In genomic region chr3:103472598-103472997, GRCm38 (mm10) we compare ENCODE assay signal across 23 mouse cellular contexts.
A peak's percentile ranks its signal among the peaks of the same experiment; 100 is the strongest.
DNase-seq lines count a peak whose midpoint lies in the region; ATAC-seq lines count a peak whose summit lies in the region.
"Had no signal": no experiment of that assay in that cellular context is flagged by ENCODE, and none has a peak within 500 bp of the region (broad histone marks: within the 10 kb centered on the region; RNA-seq: fewer than 3 reads in every experiment).

No protein-coding gene starts in this region.

- ATAC-seq in intestine, embryonic 16.5 days, result no peak
- ATAC-seq in intestine, embryonic 15.5 days, result no peak
- peak; percentile 81 for ATAC-seq in lung, embryonic 16.5 days (ENCODE audit: low read depth)
- ATAC-seq: activated CD4-positive, CD25-positive, alpha-beta regulatory T cell, adult 4 months; forebrain, embryonic 13.5 days; forebrain, embryonic 16.5 days had no signal

- peak; percentile 93 for DNase-seq in heart, adult 11 months
- DNase-seq in heart, embryonic 10.5 days (ENCODE audit: low spot score), result no peak
- no peak for DNase-seq in lung, adult 18-20 months
- peak; percentile 42 for DNase-seq in lung, postnatal 10 days
- DNase-seq in gastrocnemius, adult 18-20 months (ENCODE audit: low spot score), result no peak
- DNase-seq: adrenal gland, adult 8-10 months; adrenal gland, postnatal 25 days; cerebellum, adult 11-12 months; cerebellum, adult 8-10 months; cerebellum, postnatal 10 days; gastrocnemius, adult 2 months; gastrocnemius, postnatal 14 days had no signal

- H3K4me3 ChIP-seq in heart, embryonic 10.5 days, result no peak overlapping the region
- no peak overlapping the region for H3K4me3 ChIP-seq in intestine, embryonic 16.5 days (ENCODE audit: low read length)
- H3K4me3 ChIP-seq in intestine, embryonic 15.5 days (replicated peaks), result no peak overlapping the region
- no peak overlapping the region for H3K4me3 ChIP-seq in lung, embryonic 16.5 days (ENCODE audit: low read length)
- H3K4me3 ChIP-seq: forebrain, embryonic 10.5 days; forebrain, embryonic 13.5 days; gastrocnemius, adult 2 months; heart, adult 2 months; heart, embryonic 13.5 days; hindbrain, embryonic 12.5 days; hindbrain, embryonic 15.5 days had no signal

- H3K9ac ChIP-seq in intestine, embryonic 16.5 days (ENCODE audit: low read depth, low read length), result no peak overlapping the region
- H3K9ac ChIP-seq in intestine, embryonic 15.5 days, result no peak overlapping the region
- no peak overlapping the region for H3K9ac ChIP-seq in lung, embryonic 16.5 days (ENCODE audit: low read length)
- H3K9ac ChIP-seq: forebrain, embryonic 13.5 days; heart, embryonic 13.5 days; hindbrain, embryonic 12.5 days; hindbrain, embryonic 15.5 days had no signal

- no peaks in the 10 kb centered on the region for H3K36me3 ChIP-seq in heart, embryonic 10.5 days
- H3K36me3 ChIP-seq in intestine, embryonic 16.5 days (ENCODE audit: control insufficient read depth, insufficient read depth, low read length), result no peaks in the 10 kb centered on the region
- H3K36me3 ChIP-seq in intestine, embryonic 15.5 days, result no peaks in the 10 kb centered on the region
- H3K36me3 ChIP-seq in lung, embryonic 16.5 days (ENCODE audit: control insufficient read depth, insufficient read depth, low read length), result no peaks in the 10 kb centered on the region
- H3K36me3 ChIP-seq: forebrain, embryonic 10.5 days; heart, embryonic 13.5 days; hindbrain, embryonic 12.5 days; hindbrain, embryonic 15.5 days had no signal

- H3K27me3 ChIP-seq in heart, embryonic 10.5 days (ENCODE audit: insufficient read depth, poor library complexity, severe bottlenecking), result no peaks in the 10 kb centered on the region
- H3K27me3 ChIP-seq in intestine, embryonic 16.5 days (replicated peaks; ENCODE audit: control insufficient read depth, insufficient read depth, low read length), result no peaks in the 10 kb centered on the region
- H3K27me3 ChIP-seq in intestine, embryonic 15.5 days (replicated peaks), result no peaks in the 10 kb centered on the region
- H3K27me3 ChIP-seq in lung, embryonic 16.5 days (ENCODE audit: control insufficient read depth, insufficient read depth, low read depth, low read length), result no peaks in the 10 kb centered on the region
- H3K27me3 ChIP-seq: forebrain, embryonic 13.5 days; heart, embryonic 13.5 days; hindbrain, embryonic 12.5 days; hindbrain, embryonic 15.5 days had no signal

- H3K4me1 ChIP-seq in heart, embryonic 10.5 days, result no peaks in the 10 kb centered on the region; the same call in 1 of the 2 replicates
- H3K4me1 ChIP-seq in intestine, embryonic 16.5 days (ENCODE audit: control insufficient read depth, insufficient read depth, low read length), result no peaks in the 10 kb centered on the region
- no peaks in the 10 kb centered on the region for H3K4me1 ChIP-seq in intestine, embryonic 15.5 days (replicated peaks)
- H3K4me1 ChIP-seq in lung, embryonic 16.5 days (replicated peaks; ENCODE audit: control insufficient read depth, insufficient read depth, low read length), result peaks cover 5% of the 10 kb centered on the region; the same call in 1 of the 2 replicates
- H3K4me1 ChIP-seq: forebrain, embryonic 13.5 days; hindbrain, embryonic 12.5 days; hindbrain, embryonic 15.5 days had no signal

- H3K9me3 ChIP-seq in heart, embryonic 10.5 days, result no peaks in the 10 kb centered on the region
- H3K9me3 ChIP-seq in intestine, embryonic 16.5 days (ENCODE audit: control insufficient read depth, low read length), result no peaks in the 10 kb centered on the region
- H3K9me3 ChIP-seq in intestine, embryonic 15.5 days, result no peaks in the 10 kb centered on the region
- H3K9me3 ChIP-seq in lung, embryonic 16.5 days (ENCODE audit: control insufficient read depth, low read length), result no peaks in the 10 kb centered on the region
- H3K9me3 ChIP-seq: forebrain, embryonic 10.5 days; forebrain, embryonic 13.5 days; heart, embryonic 13.5 days; hindbrain, embryonic 12.5 days; hindbrain, embryonic 15.5 days had no signal

- WGBS in heart, embryonic 10.5 days, result 62% methylated on average over 10 of the region's 10 CpGs
- 73% methylated on average over 10 of the region's 10 CpGs for WGBS in intestine, embryonic 16.5 days
- 71% methylated on average over 10 of the region's 10 CpGs for WGBS in intestine, embryonic 15.5 days
- WGBS in lung, embryonic 16.5 days, result 53% methylated on average over 10 of the region's 10 CpGs

- H3K4me2 ChIP-seq in intestine, embryonic 16.5 days (ENCODE audit: low read depth, low read length), result no peak overlapping the region
- H3K4me2 ChIP-seq in intestine, embryonic 15.5 days (replicated peaks), result no peak overlapping the region
- no peak overlapping the region for H3K4me2 ChIP-seq in lung, embryonic 16.5 days (ENCODE audit: low read depth, low read length)
- H3K4me2 ChIP-seq: forebrain, embryonic 13.5 days; heart, embryonic 13.5 days; hindbrain, embryonic 12.5 days; hindbrain, embryonic 15.5 days had no signal

- no peak overlapping the region for H3K27ac ChIP-seq in heart, embryonic 10.5 days
- H3K27ac ChIP-seq in intestine, embryonic 16.5 days (ENCODE audit: low read length), result 0 out of 2 replicates have a peak overlapping the region, but pooled peaks have one; percentile 42
- no peak overlapping the region for H3K27ac ChIP-seq in intestine, embryonic 15.5 days
- peak overlapping the region; percentile 92 for H3K27ac ChIP-seq in lung, embryonic 16.5 days (ENCODE audit: low read length)
- H3K27ac ChIP-seq: forebrain, embryonic 10.5 days; forebrain, embryonic 13.5 days; gastrocnemius, adult 2 months; heart, adult 2 months; heart, embryonic 13.5 days; hindbrain, embryonic 12.5 days; hindbrain, embryonic 15.5 days had no signal

Comparison
In these comparisons a context has a peak if more than half of its experiments do, and no peak if none do; other contexts are left out.
1. DNase-seq: peak in heart, adult 11 months (single experiment) and lung, postnatal 10 days (single experiment); none in heart, embryonic 10.5 days (single experiment), lung, adult 18-20 months (0 of 2) and gastrocnemius, adult 18-20 months (single experiment).
2. H3K27ac ChIP-seq: peak in intestine, embryonic 16.5 days (single experiment) and lung, embryonic 16.5 days (single experiment); none in heart, embryonic 10.5 days (single experiment) and intestine, embryonic 15.5 days (single experiment).